Mouse (Mus musculus): ENCODE results near the gene Itgb7. TPM values are rescaled to one million over a fixed set of nuclear protein-coding genes. Genes with fewer than 3 reads are reported as not detected.

Gene Itgb7
- 13.3 and 13.5 TPM in 2 replicates for polyA plus RNA-seq (2014; fragmentation: Nextera tagmentation; extraction: Ambion mirVana)

GRCm38 (mm10) chr15:102231748-102232147 lies at the start of gene Itgb7:
TSS of gene Itgb7 (minus strand) at chr15:102231944.
- Histone ChIP-seq H3K4me1 (replicated peaks; ENCODE audit: control insufficient read depth, insufficient read depth, low read length) (peaks cover 20% of the 10 kb centered on the region), H3K4me3 (ENCODE audit: low read depth, low read length) (no peak within 1 kb of the TSS), H3K27me3 (replicated peaks; ENCODE audit: control insufficient read depth, insufficient read depth, low read length) (no peaks in the 10 kb centered on the region), H3K4me2 (ENCODE audit: low read length) (0 out of 2 replicates have a peak within 1 kb of the TSS, but pooled peaks have one; percentile 0), H3K36me3 (ENCODE audit: control insufficient read depth, insufficient read depth, low read length) (no peaks in the 10 kb centered on the region), H3K27ac (ENCODE audit: low read depth) (no peak within 1 kb of the TSS), H3K9me3 (ENCODE audit: control insufficient read depth, low read length) (no peaks in the 10 kb centered on the region), H3K9ac (ENCODE audit: low read length) (no peak within 1 kb of the TSS)
- no peak for DNase-seq (ENCODE audit: low spot score)
- WGBS, result 41% methylated on average over 6 of the region's 6 CpGs
- no peak for ATAC-seq (replicated peaks; ENCODE audit: low FRiP score, low TSS enrichment, low read depth)

DNA sequence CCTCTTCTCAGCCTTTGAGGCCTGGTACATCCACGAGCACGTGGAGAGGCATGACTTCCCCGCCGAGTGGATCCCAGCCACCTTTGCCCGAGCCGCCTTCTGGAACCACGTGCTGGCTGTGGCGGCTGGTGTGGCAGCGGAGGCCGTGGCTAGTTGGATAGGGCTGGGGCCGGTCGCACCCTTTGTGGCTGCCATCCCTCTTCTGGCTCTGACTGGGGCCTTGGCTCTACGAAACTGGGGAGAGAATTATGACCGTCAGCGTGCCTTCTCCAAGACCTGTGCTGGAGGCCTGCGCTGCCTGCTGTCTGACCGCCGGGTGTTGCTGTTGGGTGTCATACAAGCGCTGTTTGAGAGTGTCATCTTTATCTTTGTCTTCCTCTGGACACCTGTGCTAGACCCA lies 48.9 kb upstream of the Itgb7 start:
- Histone ChIP-seq H3K9ac (ENCODE audit: low read length) (no peak overlapping the region), H3K4me1 (replicated peaks; ENCODE audit: control insufficient read depth, insufficient read depth, low read length) (peaks cover 10% of the 10 kb centered on the region), H3K4me3 (ENCODE audit: low read depth, low read length) (no peak overlapping the region), H3K27me3 (replicated peaks; ENCODE audit: control insufficient read depth, insufficient read depth, low read length) (no peaks in the 10 kb centered on the region), H3K27ac (ENCODE audit: low read depth) (no peak overlapping the region), H3K36me3 (ENCODE audit: control insufficient read depth, insufficient read depth, low read length) (peaks cover 20% of the 10 kb centered on the region), H3K9me3 (ENCODE audit: control insufficient read depth, low read length) (no peaks in the 10 kb centered on the region), H3K4me2 (ENCODE audit: low read length) (peak overlapping the region; percentile 82; the same call in 1 of the 2 replicates)
- ATAC-seq (replicated peaks; ENCODE audit: low FRiP score, low TSS enrichment, low read depth), result no peak
- WGBS, result 91% methylated on average over 19 of the region's 19 CpGs
- DNase-seq (ENCODE audit: low spot score), result no peak

DNA sequence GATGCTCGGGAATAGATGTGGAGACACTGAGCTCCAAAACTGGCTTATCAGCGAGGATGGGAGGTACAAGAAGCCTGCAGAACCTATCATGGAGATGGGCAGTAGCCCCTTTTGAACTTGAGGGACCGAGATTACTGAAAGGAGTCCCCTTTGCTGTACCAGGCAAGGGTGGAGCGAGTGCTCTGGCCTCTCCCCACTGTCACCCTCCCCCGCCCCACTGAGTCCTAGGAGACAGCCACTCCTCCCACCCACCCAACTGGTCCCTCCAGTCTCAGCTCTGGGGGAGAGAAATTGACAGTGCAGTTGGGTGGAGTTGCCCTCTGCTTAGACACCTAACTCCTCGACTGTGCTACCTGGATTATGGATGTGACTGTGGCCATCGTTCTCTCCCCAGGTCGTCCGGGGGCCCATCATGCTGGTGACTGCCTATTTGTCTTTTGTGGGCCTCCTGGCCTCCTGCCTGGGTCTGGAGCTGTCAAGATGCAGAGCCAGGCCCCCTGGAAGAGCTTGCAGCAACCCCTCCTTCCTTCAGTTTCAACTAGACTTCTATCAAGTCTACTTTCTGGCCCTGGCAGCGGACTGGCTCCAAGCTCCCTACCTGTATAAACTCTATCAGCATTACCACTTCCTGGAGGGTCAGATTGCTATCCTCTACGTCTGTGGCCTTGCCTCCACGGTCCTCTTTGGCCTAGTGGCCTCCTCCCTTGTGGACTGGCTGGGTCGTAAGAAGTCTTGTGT lies 48.2 kb upstream of the Itgb7 start:
- DNase-seq (ENCODE audit: low spot score) (no peak), ATAC-seq (replicated peaks; ENCODE audit: low FRiP score, low TSS enrichment, low read depth) (peak; percentile 40)
- Histone ChIP-seq H3K27ac (ENCODE audit: low read depth) (peak overlapping the region; percentile 78), H3K9me3 (ENCODE audit: control insufficient read depth, low read length) (no peaks in the 10 kb centered on the region), H3K4me3 (ENCODE audit: low read depth, low read length) (peak overlapping the region; percentile 76), H3K4me2 (ENCODE audit: low read length) (peak overlapping the region; percentile 82), H3K27me3 (replicated peaks; ENCODE audit: control insufficient read depth, insufficient read depth, low read length) (no peaks in the 10 kb centered on the region), H3K36me3 (ENCODE audit: control insufficient read depth, insufficient read depth, low read length) (peaks cover 20% of the 10 kb centered on the region), H3K4me1 (replicated peaks; ENCODE audit: control insufficient read depth, insufficient read depth, low read length) (peaks cover 10% of the 10 kb centered on the region), H3K9ac (ENCODE audit: low read length) (peak overlapping the region; percentile 60)
- WGBS, result 23% methylated on average over 13 of the region's 13 CpGs

DNA sequence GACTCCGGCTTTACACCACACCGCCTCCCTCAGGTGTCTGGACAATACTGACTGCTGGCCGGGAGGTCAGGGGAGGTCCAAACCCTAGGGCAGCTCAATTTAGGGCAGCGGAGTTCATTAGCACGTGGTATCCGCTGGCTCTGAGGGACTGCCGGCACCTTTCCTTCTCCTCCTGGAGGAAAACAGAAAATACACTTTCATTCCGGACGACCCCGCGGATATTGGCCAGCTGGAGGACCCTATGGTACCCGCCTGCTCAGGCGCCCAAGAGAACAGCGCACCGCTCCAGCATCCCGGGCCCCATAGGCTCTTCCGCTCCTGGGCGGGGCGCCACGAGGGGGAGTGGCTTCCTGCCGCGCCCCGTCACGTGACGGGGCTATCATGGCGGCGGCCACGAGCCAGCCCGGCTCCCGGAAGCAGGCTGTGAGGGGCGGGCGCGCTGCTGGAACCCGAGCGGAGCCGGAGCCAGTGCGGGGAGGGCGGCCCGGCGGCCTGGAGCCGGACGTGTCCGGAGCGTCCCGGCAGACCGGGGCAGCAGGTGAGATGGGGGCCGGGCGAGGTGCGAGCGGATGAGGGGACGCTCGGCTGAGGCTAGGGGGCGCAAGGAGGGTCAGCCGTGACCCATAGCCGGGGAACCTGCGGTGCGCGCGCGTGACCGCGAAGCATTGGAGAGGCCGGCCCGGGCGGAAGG lies 47.5 kb upstream of the Itgb7 start, which contains the start of gene Mfsd5:
Mfsd5 (plus strand) TSS at position 363 of the 691 bp plus-strand sequence.
- Histone ChIP-seq H3K27ac (ENCODE audit: low read depth) (peak within 1 kb of the TSS; percentile 78), H3K4me3 (ENCODE audit: low read depth, low read length) (peak within 1 kb of the TSS; percentile 76), H3K36me3 (ENCODE audit: control insufficient read depth, insufficient read depth, low read length) (peaks cover 20% of the 10 kb centered on the region), H3K4me2 (ENCODE audit: low read length) (peak within 1 kb of the TSS; percentile 82), H3K9ac (ENCODE audit: low read length) (peak within 1 kb of the TSS; percentile 60), H3K9me3 (ENCODE audit: control insufficient read depth, low read length) (no peaks in the 10 kb centered on the region), H3K4me1 (replicated peaks; ENCODE audit: control insufficient read depth, insufficient read depth, low read length) (peaks cover 10% of the 10 kb centered on the region), H3K27me3 (replicated peaks; ENCODE audit: control insufficient read depth, insufficient read depth, low read length) (no peaks in the 10 kb centered on the region)
- under 1% methylated on average over 64 of the region's 65 CpGs for WGBS
- ATAC-seq (replicated peaks; ENCODE audit: low FRiP score, low TSS enrichment, low read depth) (peak; percentile 95), DNase-seq (ENCODE audit: low spot score) (peak; percentile 90)

DNA sequence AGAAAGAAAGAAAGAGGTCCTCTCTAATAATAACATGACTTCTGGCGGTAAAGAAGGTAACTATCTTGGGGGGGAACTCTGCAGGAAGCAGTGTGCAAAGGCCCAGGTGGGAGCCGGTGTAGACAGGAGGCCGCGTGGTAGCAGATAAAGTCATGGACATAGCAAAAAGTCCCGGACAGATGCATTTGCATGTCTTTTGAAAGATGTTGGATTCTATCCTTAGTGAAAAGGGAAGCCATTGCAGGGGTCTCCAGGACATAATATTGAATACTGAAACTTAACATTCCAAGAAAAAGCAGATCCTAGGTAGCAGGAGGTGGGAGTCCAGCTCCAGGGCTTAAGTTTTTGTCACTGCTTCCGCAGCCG lies 47.0 kb upstream of the Itgb7 start:
- H3K27me3 ChIP-seq (replicated peaks; ENCODE audit: control insufficient read depth, insufficient read depth, low read length), result no peaks in the 10 kb centered on the region
- peak overlapping the region; percentile 60 for H3K9ac ChIP-seq (ENCODE audit: low read length)
- peak overlapping the region; percentile 76 for H3K4me3 ChIP-seq (ENCODE audit: low read depth, low read length)
- H3K4me1 ChIP-seq (replicated peaks; ENCODE audit: control insufficient read depth, insufficient read depth, low read length), result peaks cover 10% of the 10 kb centered on the region
- no peaks in the 10 kb centered on the region for H3K9me3 ChIP-seq (ENCODE audit: control insufficient read depth, low read length)
- H3K36me3 ChIP-seq (ENCODE audit: control insufficient read depth, insufficient read depth, low read length), result peaks cover 20% of the 10 kb centered on the region
- 27% methylated on average over 7 of the region's 7 CpGs for WGBS
- peak; percentile 59 for DNase-seq (ENCODE audit: low spot score)
- H3K27ac ChIP-seq (ENCODE audit: low read depth), result peak overlapping the region; percentile 62; the same call in 1 of the 2 replicates
- peak; percentile 4; the same call in 1 of the 2 replicates for ATAC-seq (replicated peaks; ENCODE audit: low FRiP score, low TSS enrichment, low read depth)
- H3K4me2 ChIP-seq (ENCODE audit: low read length), result peak overlapping the region; percentile 82

GRCm38 (mm10) chr15:102273982-102274716 lies 42.4 kb upstream of the Itgb7 start:
- Histone ChIP-seq H3K36me3 (ENCODE audit: control insufficient read depth, insufficient read depth, low read length) (no peaks in the 10 kb centered on the region), H3K4me3 (ENCODE audit: low read depth, low read length) (no peak overlapping the region), H3K4me1 (replicated peaks; ENCODE audit: control insufficient read depth, insufficient read depth, low read length) (peaks cover 4% of the 10 kb centered on the region; the same call in 1 of the 2 replicates), H3K9ac (ENCODE audit: low read length) (no peak overlapping the region), H3K27me3 (replicated peaks; ENCODE audit: control insufficient read depth, insufficient read depth, low read length) (no peaks in the 10 kb centered on the region), H3K9me3 (ENCODE audit: control insufficient read depth, low read length) (no peaks in the 10 kb centered on the region), H3K27ac (ENCODE audit: low read depth) (no peak overlapping the region), H3K4me2 (ENCODE audit: low read length) (no peak overlapping the region)
- ATAC-seq (replicated peaks; ENCODE audit: low FRiP score, low TSS enrichment, low read depth), result no peak
- no peak for DNase-seq (ENCODE audit: low spot score)
- WGBS, result 74% methylated on average over 6 of the region's 6 CpGs

DNA sequence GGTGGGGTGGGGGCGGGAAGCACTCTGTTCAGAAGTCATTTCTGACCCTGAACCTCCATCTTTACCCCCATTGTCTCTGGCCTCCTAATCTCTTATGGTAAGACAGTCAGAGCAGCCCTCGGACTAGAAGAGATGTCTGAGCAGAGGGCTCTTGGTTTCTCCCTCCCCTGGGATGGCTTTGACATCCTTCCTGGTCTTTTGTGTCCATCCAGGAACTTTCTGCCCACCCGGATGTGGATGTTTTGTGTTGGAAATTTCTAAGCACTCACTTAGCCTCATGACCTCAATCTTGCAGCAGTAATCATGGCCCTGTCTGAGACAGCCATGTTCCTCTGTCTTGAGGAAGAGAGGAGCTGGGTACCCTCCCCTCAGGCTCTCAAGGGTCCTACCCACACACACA lies 39.7 kb upstream of the Itgb7 start:
- H3K4me2 ChIP-seq (ENCODE audit: low read length), result 0 out of 2 replicates have a peak overlapping the region, but pooled peaks have one; percentile 35
- peaks cover 4% of the 10 kb centered on the region; the same call in 1 of the 2 replicates for H3K4me1 ChIP-seq (replicated peaks; ENCODE audit: control insufficient read depth, insufficient read depth, low read length)
- no peak for DNase-seq (ENCODE audit: low spot score)
- WGBS, result 35% methylated on average over 3 of the region's 3 CpGs
- H3K4me3 ChIP-seq (ENCODE audit: low read depth, low read length), result no peak overlapping the region
- no peak for ATAC-seq (replicated peaks; ENCODE audit: low FRiP score, low TSS enrichment, low read depth)
- no peak overlapping the region for H3K9ac ChIP-seq (ENCODE audit: low read length)
- H3K36me3 ChIP-seq (ENCODE audit: control insufficient read depth, insufficient read depth, low read length), result no peaks in the 10 kb centered on the region
- H3K9me3 ChIP-seq (ENCODE audit: control insufficient read depth, low read length), result no peaks in the 10 kb centered on the region
- no peak overlapping the region for H3K27ac ChIP-seq (ENCODE audit: low read depth)
- H3K27me3 ChIP-seq (replicated peaks; ENCODE audit: control insufficient read depth, insufficient read depth, low read length), result no peaks in the 10 kb centered on the region

DNA sequence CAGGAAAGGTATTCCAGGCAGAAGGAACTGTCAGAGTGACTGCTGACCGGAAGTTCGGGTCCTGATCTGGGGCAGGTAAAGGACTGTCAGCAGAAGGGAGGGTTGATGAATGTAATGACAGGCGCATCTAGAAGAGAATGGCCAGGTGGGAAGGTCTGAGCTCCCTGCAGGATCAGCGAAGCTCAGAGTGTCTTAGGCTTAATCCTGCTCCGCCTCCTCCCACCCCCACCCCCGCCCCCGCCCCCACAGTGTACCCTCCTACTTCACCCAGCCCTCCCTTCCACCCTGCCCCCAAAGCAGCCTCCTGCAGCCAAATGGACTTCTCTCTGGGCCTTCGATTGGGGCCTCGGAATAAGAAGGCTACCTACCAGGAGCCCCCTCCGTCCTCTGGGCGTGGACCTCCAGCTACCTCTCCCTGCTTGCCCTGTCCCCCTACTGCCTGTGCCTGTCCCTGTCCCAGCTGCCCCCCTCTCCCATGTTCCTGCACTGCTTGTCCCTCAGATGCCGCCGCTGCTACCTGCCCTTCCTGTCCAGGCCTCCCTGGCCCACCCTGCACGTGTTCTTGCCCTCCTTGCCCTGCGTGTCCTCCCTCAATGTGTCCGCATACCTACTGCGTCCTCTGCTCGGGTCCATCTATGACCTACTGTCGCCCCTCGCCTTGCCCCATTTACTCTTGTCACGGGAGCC lies 38.7 kb upstream of the Itgb7 start, which contains the start of gene Gm9918:
Gm9918 (plus strand) TSS at position 290 of the 687 bp plus-strand sequence.
- H3K9ac ChIP-seq (ENCODE audit: low read length), result peak within 1 kb of the TSS; percentile 16; the same call in 1 of the 2 replicates
- peak within 1 kb of the TSS; percentile 11; the same call in 1 of the 2 replicates for H3K4me3 ChIP-seq (ENCODE audit: low read depth, low read length)
- no peaks in the 10 kb centered on the region for H3K36me3 ChIP-seq (ENCODE audit: control insufficient read depth, insufficient read depth, low read length)
- WGBS, result 14% methylated on average over 21 of the region's 21 CpGs
- peak within 1 kb of the TSS; percentile 35 for H3K4me2 ChIP-seq (ENCODE audit: low read length)
- no peaks in the 10 kb centered on the region for H3K9me3 ChIP-seq (ENCODE audit: control insufficient read depth, low read length)
- no peak within 1 kb of the TSS for H3K27ac ChIP-seq (ENCODE audit: low read depth)
- ATAC-seq (replicated peaks; ENCODE audit: low FRiP score, low TSS enrichment, low read depth) (no peak; the same call in 1 of the 2 replicates), DNase-seq (ENCODE audit: low spot score) (no peak)
- H3K4me1 ChIP-seq (replicated peaks; ENCODE audit: control insufficient read depth, insufficient read depth, low read length), result peaks cover 4% of the 10 kb centered on the region; the same call in 1 of the 2 replicates
- H3K27me3 ChIP-seq (replicated peaks; ENCODE audit: control insufficient read depth, insufficient read depth, low read length), result no peaks in the 10 kb centered on the region
